Mouse (Mus musculus): ENCODE results near the gene Nipal3.
A peak's percentile ranks its signal among the peaks of the same experiment; 100 is the strongest.

The Nipal3 gene

DNA sequence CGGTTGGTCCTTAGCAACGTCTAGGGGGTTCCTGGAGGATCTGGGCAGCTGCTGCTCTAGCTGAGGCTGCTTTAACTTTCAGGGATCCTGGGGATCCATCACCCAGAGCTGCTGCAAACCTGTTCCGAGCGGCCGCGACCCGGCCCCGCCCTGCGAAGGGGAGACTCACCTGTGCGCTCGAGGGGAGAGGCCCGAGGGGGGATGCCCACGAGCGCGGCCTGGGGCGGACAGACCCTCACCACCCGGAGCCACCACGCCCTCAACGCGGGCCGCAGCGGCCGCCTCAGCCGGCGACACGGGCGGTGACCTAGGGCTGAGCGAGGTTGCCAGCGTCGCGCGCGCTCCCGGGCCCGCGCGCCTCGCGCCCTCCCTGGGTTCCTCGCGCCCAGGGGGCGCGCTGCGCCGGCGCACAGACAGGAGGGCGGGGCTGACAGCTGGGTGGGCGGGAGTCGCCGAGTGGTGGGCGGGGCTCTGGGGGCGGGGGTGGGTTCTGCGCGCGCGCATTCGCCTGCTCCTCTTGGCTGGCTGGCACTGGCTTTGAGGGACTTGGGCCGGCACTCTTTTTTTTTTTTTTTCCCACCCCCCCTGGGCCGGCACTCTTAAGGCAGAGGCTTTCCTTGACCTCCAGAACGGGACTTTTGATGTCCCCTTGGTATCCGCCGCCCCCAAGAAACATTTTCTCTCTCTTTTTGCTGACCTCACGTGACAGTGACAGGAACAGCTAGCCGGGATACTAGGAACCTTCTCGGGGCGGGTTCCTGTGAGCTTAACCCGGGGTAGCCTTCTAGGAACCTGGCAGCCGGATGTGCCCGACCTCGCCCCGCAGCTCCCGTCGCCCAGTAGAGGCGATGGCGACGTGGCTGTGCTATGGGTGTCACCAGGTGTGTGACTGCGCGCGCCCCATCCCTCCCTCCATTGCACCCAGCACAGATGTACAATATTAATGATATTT is 61.1 kb downstream of the Nipal3 start, which contains the start of gene Rcan3:
Rcan3 (minus strand) TSS at position 411 of the 952 bp plus-strand sequence.
- peak; percentile 87 to 89 for DNase-seq

DNA sequence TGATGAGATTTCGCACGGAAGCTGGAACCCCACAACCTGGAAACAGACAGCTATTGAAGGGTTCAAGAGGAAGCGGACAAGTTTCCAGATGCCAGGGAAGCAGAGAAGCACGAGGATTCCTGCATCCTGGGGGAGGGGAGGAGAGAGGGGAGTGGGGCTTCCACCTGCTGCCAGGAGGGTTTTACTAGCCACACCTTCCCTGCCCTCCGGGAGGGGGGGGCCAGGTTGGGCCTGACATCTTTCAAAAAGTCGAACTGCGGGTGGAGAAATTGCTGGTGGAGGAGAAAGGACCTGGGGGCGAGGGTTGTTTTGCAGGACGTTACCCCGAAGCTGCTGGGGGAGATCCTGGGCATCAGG is 61.8 kb downstream of the Nipal3 start:
- DNase-seq = no peak

DNA sequence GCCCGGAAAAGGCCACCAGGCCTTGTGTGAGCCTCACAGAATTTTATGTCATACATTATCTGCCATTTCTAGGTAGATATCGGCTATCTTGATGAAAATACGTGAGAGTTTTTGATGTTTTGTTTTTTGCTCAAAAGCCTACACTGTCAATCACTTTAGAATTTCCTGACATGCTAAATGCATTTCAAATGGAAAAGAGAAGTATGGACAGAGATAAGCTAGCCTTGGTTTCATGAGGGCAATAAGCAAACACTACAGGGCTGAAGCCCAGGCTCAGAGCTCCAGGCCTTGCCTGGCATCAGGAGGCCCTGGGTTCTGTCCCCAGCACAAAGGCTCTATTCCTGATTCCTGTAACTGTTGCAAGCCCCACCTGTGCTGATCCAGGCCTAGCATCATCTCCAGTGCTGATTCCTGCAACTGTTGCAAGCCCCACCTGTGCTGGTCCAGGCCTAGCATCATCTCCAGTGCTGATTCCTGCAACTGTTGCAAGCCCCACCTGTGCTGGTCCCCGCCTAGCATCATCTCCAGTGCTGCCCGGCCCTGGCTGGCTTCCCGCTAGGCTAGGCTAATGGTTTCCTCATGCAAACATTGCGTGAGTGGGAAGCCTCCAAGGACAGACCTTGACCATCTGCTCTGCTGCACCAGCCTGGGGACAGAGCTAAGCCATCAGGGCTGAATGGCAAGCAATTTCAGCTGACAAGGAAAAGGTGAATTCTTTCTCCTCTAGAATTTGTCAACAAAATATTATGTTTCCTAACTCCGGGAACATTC is 64.7 kb downstream of the Nipal3 start:
- no peak for DNase-seq

DNA sequence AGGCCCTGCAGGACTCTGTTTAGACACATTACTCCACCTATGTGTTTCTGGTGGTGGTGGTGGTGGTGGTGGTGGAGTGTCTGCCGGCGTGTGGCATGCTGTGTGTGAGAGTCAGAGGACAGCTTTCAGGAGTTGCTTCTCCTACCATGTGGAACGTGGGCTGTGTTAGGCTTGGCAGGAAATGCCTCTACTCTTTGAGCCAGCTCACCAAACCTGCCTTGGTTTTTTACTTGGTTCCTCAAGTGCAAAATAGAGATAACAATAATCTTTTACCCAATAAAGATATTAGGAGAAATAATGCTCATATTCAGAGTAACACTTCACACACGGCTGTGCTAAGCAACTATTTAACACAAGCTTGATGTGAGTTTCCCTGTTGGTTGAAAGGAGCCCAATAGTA is 65.5 kb downstream of the Nipal3 start:
- DNase-seq = no peak

DNA sequence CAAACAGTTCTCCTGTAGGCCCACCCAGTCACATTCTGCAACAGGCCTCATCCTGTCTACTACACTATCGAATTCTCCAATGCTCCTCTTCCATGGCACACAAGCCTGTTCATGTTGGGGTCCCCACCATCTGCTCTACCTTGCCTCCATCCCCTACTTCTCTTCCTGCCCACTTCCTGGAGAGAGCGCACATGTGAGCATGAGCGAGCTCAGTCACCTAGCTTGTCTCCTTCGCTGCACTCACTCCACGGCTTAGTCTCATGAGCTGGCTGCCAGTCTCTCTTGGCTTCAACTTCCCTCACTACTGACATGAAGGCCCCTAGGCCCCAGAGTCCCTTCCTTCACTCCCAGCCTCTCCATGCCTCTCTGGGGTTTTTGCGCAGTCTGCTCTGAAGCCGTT is 68.3 kb downstream of the Nipal3 start:
- DNase-seq = no peak

DNA sequence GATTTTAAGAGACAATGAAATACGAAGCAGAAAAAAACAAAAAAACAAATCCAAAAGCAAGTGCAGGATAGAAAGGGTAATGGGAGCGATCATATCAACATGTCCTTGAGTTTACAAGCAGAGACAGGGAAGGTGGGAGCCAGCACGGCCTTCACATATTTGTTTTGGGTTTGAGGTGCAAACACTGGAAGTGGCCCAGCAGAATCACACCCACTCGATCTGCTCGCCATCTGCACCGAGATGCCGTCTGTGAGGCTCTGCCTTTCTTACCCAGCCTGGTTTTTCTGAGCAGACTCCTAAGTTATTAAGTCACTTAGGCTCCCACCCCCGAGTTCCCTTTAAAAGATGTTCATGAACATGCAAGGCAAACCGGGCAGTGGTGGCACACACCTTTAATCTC is 69.2 kb downstream of the Nipal3 start:
- no peak for DNase-seq

DNA sequence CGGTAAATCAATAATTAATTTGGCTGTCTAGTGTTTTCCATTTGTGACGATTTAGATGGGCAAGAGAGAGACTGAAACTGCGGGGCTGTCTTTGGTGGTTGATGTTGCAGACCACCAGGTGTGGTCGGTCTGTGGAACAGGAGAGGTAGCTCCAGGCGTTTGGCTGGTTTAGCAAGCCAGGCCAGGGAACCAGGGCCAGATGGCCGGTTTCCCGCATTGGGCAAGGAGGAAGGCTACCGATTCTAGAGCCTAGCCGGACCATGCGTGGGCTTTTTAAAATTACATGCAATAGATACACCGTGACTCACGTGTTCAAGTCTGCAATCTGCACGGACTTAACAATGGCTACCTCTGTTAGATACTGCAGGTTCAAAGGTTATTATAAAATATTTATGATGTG is 73.9 kb downstream of the Nipal3 start:
- no peak for DNase-seq

DNA sequence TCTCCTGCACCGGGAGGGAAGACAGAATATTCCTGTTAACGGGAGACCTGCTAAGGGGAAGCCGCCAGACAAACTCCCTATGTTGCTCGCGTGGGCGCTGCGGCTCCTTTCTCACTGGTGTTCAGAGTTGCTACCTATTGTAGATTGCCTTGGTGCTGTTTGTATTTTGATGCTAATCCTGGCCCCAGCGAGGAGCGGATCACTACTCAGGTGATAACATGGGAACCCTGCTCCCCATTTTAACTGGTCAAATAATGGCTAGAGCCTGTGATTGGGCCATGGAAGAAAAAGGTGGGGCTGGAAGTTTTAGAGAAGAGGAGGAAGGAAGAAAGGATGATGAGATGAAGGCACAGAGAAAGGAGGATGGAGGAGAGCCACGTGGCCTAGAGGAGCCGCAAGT is 74.4 kb downstream of the Nipal3 start:
- no peak for DNase-seq

DNA sequence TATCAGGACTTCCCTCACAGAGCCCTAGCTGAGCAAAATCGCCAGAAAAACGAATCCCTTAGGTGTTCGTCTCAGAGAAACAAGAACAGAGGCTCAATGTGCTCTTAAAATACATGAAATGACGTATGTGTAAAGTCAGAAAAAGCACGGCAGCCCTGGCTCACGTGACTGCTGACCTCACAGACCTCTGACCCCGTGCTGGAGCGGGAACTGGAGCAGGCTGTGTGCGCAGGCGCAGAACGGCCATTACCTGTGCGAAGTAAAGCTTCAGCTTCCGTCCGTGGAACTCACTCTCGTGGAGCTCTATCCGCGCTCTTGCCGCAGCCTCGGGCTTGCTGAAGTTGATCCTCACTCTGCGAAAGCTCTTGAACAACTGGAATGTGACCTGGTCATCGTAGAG is 74.8 kb downstream of the Nipal3 start:
- DNase-seq = no peak

DNA sequence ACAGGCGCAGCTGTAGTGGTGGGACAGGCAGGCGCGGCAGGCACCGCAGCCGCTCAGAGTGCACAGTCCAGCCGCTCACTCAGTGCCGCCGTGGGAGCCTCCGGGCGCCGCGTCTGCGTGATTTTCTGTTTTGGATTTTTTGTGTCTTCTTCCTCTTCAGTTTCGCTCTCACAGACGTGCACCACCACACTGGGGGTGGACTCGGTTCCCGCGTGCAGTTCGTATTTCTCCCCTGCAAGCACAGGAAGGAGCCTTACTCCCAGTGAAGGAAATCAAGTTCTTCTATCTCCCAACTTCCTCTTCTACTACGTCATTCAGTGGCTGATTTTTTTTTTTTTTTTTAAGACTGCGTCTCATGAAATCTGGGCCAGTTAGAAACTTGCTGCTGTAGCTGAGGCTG is 78.5 kb downstream of the Nipal3 start:
- peak in 1 of 2 experiments; percentile 22 for DNase-seq

DNA sequence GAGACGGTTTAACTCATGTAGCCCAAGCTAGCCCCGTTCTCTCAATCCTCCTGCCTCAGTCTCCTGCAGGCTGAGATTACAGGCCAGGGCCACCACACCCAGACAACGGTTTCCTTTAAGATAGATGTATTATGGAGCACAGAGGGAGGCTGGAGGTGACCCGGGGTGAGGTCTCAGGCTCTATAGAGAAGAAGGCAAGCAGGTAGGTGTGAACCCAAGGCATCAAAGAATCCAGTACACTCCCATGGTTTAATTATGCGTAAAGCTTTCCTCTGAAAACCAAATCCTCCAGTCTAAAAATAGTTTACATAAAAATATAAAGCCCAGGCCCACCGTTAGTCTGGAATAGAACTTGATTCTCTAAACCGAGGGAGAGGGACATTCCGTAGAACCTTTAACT is 81.3 kb downstream of the Nipal3 start:
- no peak for DNase-seq

DNA sequence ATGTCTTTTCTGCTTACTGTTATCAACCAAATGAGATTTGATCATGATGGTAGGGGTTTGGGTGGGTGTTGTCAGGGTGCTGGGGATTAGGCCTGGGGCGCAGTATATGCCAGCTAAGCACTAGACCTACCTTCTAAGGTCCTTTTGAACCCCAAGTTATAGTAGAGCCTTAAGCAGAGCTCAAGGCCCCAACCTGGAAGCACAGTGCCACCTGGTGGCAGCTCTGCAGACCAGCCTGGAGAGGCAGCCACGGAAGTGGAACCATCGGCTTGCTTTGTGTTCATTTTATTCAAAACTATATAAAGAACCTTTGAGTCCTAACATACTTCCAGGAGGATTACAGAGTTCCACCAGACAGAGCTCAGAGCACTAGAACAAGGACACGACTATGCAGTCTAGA is 83.2 kb downstream of the Nipal3 start:
- peak; percentile 64 to 73 for DNase-seq

DNA sequence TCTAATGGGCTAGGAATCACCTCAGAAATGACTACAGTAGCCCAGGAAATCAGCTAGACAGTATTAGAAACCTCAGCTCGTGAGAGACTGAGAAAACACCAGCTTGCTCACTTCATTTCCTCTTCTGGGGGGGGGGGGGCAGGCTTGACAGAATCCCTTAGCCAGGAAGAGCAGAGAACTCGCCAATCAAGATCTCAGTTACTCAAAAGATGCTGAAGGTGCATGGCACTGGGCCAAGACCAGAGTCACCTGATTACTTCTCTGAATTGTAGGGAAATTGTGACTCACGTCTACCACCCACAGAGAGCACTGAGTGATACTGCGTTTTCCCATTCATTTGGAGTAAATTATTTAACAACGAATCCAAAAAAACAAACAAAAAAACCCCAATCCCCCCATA is 88.7 kb downstream of the Nipal3 start:
- DNase-seq = no peak

DNA sequence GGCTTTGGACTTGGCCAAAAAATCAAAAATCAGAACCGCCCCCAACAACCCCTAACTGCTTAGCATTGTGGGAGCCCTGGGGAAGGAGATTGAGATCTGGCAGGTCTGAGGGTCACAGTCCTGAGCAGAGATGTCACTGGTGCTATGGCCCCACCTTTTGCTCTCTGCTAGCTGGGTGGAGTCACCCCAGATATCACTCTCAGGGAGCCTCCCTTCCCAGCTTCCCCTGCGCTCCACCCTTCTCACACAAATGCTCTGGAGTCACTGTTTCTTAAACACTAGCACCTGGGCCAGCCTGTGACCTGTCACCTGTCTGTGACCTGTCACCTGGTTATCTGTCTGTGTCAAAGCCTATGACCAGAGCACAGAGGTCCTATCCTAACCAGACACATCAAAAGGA is 89.9 kb downstream of the Nipal3 start:
- DNase-seq = no peak

DNA sequence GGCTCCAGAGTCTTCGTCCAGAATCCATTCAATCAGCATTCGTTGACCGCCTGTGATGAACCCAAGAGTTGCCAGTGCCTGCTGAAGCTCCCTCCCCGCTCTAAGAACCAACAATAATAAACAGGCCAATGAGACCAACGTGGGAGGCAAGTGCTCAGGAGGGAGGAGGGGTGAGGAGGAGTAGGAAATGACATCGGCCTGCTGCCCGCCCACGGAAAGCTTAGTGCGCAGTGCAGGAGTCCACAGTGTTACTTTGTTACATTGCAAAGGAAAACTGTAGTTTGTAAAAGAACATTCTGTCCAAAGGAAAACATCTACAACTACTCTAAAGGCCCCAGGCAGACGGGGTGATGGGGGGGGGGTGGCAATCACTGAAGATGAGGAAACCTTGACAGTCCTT is 90.8 kb downstream of the Nipal3 start:
- no peak for DNase-seq

DNA sequence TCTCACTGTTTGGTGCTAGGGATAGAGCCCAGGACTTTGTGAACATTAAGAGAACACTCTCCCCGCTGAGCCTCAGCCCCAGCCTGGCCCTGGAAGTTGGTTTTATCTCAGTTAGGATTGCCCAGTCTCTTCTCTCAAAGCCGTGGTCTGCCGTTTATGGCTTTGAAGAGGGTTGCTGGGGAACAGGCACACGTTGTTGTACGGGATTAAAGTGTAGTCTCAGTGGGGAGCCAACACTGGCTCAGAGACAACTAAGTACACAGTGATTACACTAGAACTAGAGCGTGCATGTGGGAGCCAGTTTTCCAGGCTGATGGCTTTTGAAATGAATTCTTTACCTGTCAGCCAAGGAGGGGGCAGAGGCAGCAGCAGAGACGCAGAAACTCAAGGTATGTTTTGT is 93.0 kb downstream of the Nipal3 start:
- DNase-seq = no peak

DNA sequence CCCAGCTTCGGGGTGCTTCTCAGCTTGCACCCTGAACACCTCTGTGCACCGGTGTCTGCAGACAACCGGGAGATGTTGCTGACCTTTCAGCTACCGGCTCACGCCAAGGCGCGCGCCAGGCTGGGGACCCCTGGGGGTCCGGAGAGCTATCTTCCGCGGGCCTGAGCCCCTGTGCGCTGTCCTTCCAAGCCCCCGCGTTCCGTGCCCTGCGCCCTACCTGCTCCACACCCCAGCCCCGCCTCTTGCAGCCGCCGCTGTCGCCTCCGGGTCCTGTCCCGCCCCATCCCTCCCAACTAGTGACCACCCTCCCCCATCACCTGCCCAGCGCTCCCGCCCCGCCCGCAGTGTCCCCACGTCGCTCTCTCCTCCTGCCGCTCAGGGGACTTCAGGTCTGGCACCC is 96.8 kb downstream of the Nipal3 start, which contains the start of gene Ncmap:
Ncmap (minus strand) TSS at position 237 of the 400 bp plus-strand sequence.
- DNase-seq = no peak

DNA sequence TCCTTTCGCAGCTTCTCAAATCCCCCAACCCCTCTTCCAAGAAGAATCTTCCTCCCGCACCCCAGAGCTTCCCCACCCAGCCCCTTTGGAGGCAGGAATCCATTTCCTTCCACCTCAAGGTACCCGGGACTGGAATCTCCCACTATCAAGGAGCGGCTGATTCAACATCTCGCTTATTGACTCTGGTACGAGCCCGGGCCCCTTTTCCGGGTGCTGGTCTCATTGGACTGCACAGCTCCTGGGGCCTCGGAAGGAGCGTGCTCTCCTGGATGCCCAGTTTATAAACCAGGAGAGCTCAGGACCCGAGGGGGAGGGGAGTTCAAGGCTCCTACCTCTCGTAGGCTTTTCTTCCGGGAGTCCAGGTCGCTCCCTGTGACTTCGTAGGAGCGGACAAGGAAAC is 97.3 kb downstream of the Nipal3 start:
- DNase-seq = no peak

DNA sequence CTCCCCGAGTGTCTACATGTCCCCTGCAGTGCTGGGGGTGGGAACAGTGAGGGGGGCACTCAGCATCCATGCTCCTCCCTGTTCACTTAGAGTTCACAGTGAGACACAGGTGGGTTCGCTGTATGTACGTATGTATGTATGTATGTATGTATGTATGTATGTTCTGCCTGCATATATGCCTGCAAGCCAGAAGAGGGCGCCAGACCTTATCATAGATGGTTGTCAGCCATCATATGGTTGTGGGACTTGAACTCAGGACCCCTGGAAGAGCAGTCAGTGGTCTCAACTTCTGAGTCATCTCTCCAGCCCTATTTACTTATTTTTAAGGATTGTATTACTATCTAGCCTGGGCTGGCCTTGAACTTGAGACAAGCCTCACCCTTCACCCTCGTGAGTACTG is 98.5 kb downstream of the Nipal3 start:
- no peak for DNase-seq

All from lung, postnatal 4 days (tissue).